Mouse (Mus musculus): ENCODE results near the gene Slc2a4. TPM values are rescaled to one million over a fixed set of nuclear protein-coding genes. Genes with fewer than 3 reads are reported as not detected.
A peak's percentile ranks its signal among the peaks of the same experiment; 100 is the strongest.
"Not testable (repeated sequence)": the region's sequence is repeated elsewhere in the genome, so short reads cannot be mapped to it uniquely, and the experiment has no call there.

Gene Slc2a4
- total RNA-seq, 2 experiments from 2014 or later, result 1.7 to 2.0 TPM

DNA sequence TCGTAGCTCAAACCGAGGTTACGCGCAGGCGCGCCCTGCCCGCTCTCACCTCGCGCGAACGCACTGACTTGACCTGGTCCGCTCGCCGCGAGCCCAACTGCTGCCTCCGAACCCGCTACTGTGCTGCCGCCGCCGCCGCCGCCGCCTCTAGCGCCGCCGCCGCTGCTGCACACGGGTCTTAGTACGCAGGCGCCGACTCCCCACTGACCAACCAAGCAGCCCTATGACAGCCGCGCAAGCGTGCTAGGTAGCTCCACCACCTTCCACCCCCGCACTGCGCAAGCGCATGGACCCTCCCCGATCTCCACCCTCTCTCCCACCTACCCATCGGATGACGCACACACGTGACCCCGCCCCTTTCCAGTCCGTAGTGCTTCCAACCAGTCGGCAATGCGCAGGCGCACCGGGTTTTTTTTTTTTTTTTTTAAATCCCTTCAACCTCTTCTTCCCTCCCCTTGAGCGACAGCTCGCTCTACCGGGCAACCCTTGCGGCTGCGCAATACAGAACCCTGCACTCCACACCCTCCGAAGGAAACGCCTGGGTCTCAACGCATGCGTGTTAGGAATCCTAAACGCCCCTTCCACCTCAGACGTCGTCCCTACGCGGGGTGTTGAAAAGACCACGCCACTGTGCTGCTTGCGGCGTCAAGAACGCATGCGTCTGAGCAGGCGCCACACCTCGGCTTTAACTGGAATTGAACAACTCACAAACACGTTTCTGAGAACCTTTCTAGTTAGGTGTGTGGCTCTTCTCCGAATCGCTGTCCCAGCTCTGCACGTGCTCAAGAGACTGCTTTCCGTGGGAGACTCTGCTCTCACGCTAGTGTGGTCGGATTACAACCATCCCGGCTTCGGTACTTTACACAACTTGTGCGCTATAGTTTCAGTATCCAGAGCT is 26.6 kb downstream of the Slc2a4 start, which contains the start of gene Eif5a:
Gene Eif5a, minus strand, starts transcription at position 845 of the 898 bp plus-strand sequence.
- peak; percentile 100 for DNase-seq (ENCODE audit: low spot score in 2 of 2)

DNA sequence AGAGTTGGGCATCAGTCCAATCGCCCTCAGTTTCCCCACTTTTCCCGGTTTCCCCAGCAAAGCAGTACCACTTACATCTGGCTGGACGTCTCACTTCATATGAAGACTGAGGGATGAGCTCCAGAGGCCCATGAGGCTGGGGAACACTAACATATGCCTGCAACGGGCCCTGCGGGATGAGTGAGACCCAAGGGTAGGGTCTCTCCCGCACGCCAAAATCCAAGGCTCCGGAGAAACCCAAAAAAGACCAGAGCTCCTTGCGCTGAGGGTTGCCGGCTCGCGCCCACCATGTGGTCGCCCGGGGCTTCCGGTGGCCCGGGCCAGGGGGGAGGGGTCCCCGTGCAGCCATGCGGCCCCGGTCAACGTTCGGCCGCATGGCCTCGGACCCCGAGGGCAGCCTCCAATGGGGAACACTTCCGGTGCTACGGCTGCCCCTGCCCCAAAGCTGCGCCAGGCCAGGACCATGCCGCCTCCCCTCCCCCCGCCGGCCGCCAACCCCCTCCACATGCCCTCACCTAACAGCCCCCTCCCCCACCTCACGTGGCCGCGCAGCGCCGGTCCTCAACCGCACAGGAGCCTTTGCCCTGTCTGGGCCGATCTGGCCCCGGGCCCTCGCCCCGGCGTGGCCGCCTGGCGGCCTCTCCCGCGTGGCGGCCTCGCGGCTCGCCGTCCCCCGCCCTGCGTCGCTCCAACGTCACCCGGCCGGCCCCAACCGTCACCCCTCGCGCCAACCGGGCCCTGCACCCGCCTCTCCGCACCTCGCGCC is 27.5 kb downstream of the Slc2a4 start:
- peak; percentile 39 to 62 for DNase-seq (ENCODE audit: low spot score in 2 of 2)

DNA sequence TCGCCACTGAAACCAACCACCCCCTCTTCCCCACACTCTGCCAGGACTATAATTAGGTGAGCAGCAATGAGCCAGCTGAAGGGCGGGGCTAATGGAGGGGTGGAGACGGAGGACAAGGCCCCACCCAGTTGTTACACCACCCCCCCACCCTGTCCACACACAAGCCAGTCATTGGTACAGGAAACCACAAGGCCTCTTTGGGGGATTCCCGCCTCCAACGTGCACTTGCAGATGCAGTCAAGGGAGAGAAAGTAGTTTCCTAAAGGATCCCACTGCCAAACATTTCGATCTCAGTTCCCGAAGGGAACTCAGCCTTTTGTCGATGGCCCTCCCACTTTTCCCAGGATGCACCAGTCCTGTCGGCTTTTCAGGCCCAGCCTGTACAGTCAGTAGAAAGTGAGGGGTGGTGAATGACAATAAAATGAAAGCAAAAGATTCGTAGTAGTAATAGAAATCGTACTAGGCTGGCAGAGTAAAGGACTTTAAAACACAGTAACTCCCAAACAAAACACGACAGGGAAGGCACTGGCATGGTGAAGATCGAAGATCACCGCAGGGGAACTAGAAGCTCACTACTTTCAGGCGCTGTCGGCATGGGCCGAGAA is 28.2 kb downstream of the Slc2a4 start:
- peak; percentile 51 to 61 for DNase-seq (ENCODE audit: low spot score in 2 of 2)

DNA sequence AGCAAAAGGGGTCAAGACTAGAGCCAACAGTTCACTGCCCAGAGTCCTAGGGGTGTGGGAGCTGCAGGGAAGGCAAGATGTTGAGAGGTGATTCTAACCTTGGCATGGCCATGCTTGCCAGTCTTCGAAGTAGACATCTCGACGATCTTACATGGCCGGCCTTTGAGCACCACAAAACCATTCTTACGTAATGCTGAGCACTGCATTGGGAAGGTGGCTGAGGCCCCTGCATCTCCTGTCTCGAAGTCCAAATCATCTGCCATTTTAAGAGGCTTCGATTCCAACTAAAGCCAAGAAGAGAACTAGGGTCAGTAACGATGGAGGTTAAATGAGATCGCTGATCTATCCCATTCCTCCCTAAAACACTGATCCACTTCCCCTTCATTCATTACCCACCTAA is 28.9 kb downstream of the Slc2a4 start:
- no peak for DNase-seq (ENCODE audit: low spot score in 2 of 2)

DNA sequence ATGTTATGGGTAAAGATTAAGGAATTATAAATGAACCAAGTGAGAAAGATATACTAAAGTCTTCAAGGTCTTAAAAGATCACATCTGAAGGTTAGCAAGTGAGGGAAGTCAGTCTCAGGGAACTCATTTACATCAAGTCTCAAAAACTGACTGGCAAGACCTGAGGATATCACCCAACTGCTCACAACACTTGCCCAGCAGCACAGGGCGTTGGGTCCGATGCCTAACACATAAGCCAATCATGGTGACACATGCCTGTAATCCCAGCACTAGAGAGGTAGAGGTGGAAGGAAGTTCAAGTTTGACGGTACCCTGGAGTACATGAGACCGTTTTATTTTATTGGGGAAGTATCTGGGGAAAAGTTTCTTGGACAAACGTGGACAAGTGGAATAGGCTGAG is 29.9 kb downstream of the Slc2a4 start:
- DNase-seq (ENCODE audit: low spot score in 2 of 2), result no peak

DNA sequence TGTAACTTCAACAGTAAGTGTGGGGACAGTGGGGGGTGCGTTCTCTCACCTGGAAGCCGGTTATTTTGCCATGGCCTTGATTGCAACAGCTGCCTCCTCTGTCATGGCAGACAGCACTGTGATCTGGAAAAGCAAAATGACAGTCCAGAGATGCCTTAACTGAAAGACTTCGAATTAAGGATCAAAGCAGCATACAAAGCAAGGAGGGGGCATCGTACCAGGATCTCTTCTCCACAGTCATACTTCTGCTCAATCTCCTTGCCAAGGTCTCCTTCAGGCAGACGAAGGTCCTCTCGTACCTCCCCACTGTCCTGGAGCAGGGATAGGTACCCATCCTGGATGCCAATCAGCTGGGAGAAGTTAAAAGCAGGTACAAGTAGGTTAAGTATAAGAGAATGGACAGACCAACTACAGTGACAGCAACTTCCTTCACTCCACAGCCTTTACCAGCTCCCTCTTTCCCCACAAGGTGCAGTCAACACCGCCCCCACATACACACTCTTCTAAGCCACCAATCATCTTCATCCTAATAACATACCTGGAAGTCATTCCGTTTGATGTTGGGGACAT is 30.5 kb downstream of the Slc2a4 start:
- DNase-seq (ENCODE audit: low spot score in 2 of 2), result no peak

DNA sequence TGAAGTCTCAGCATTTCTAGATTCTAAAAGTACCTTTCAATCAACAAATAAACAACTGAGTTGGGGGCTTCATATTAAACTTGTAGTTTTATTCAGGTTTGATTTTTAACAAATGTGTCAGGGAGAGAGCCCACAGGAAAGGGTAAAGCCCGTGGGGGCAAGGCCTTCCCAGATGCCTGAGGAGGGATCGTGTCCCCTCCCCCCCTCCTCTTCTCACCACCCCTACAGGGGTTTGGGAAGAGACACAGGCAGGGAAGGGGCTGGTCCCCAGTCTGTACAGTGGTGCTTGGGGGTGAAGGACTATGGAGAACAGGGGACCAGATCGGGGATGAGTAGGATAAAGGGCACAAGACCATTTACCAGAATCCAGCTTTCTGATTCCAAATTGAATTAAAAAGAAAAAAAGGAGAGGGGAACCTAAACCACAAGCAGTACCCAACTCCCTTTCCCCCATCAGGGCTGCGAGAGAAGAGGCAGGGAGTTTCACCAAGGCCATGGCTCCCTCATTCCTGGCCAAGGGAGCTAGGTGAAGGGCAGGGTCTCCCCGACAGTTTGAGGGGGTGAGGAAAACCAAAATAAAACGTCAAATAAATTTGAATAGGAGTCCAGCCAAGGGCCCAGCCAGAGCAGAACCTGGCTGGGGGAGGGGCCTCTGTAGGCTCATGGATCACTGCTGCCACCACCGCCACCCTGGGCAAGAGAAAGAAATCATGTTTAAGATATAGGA is 31.2 kb downstream of the Slc2a4 start:
- not testable (repeated sequence) for DNase-seq (ENCODE audit: low spot score in 2 of 2)

DNA sequence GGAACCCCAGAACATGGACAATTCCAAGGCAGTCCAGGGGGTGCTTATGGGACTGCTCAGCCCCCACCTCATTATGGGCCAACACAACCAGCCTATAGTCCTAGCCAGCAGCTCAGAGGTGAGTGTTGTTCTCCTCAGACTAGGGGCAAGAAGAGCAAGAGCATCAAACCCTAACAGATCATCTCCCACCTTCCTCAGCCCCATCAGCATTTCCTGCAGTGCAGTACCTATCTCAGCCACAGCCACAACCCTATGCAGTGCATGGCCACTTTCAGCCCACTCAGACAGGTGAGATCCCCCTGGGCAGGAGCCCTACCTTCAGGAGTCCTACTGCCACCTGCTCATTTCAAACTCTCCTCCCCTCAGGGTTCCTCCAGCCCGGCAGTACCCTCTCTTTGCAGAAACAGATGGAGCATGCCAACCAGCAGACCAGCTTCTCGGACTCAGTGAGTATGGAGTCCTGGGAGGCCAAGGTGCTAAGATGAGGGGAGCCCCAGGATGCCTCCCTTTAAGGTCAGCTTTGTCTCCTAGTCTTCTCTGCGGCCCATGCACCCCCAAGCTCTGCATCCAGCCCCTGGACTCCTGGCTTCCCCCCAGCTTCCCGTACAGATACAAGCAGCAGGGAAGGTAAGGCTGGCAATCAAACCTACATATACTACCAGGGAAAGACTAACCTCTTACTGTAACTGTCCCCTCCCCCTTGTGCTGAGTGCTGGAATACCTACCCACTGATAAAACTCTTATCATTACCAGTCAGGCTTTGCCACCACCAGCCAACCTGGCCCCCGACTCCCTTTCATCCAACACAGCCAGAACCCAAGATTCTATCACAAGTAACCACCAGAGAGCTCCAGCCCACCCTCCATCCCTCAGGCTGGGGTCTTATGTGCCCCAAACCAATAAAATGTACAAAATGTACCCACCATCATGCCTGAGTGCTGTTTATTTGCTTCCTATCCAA is 32.0 kb downstream of the Slc2a4 start:
- no peak for DNase-seq (ENCODE audit: low spot score in 2 of 2)

DNA sequence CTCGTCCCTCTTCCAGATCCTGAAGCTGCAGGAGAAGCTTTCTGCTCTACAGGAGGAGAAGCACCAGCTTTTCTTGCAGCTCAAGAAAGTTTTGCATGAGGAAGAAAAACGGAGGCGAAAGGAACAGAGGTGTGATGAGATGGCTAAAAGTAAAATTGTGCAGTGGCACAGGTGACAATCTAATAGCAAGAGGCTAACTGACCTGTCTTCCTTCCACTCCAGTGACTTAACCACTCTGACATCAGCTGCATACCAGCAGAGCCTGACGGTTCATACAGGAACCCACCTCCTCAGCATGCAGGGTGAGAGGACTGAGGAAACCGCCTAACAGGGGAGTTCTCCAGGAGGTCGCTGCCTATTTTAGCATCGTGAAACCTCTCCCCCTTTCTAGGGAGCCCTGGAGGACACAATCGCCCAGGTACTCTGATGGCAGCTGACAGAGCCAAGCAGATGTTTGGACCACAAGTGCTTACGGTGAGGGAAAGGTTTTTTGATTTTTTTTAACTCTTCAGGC is 33.0 kb downstream of the Slc2a4 start:
- DNase-seq (ENCODE audit: low spot score in 2 of 2), result no peak

DNA sequence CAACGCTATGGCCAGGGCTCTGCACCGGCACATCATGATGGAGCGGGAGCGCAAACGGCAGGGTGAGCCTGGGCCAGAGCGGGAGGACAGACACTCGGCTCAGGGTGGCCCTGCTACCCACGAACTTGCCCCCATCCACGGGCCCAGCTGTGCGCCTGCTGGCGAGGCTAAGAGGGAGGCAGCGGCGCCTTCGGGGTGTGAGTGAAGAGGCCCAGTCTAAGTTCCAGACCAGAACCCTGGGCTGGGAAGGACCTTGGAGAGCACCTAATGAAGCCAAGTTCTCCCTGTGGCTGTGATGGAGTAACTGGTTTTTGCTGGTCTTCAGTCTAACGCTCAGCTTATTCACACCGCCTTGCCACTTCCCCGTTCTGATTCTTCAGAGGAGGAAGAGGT is 33.6 kb downstream of the Slc2a4 start:
- no peak for DNase-seq (ENCODE audit: low spot score in 2 of 2)

DNA sequence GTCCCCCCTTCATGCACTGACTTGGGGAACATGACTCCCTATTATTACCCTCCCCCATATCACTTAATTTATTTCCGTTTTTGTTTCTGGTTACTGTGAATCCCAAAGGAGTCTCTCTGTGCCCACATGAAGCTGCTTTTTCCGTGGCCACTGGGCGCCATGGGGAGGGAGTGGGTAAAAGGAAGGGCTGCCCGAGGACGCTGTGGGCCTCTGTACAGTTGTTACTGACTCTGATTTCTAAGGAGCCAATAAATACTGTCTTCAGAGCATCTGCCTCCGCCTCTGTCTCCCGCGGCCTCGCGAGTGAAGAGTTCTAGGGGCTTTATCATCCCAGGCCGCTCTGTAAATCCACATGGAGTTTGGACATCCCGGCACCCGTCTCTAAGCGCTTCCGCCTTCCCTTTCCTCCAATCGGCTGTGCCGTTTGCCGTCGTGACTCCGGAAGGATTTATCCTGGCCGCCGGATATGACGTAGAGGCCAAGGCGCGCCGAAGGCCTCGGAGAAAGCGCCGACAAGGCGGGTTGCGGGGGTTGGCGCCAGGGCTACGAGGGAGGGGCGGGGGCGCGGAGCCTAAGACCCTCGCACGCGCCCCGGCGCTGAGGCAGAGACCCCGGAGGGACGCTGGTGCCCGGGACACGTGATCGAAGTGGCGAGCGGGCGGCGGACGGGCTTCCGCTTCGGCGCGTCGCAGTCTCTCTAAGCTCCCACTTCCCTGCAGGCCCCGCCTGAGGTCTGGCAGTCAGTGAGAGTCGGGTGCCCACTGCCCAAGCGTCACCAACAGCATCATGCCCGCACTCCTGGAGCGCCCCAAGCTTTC is 34.2 kb downstream of the Slc2a4 start, which contains the start of gene Gps2:
Gene Gps2, plus strand, starts transcription at position 335 of the 818 bp plus-strand sequence.
- DNase-seq (ENCODE audit: low spot score in 2 of 2), result peak; percentile 91 to 92

DNA sequence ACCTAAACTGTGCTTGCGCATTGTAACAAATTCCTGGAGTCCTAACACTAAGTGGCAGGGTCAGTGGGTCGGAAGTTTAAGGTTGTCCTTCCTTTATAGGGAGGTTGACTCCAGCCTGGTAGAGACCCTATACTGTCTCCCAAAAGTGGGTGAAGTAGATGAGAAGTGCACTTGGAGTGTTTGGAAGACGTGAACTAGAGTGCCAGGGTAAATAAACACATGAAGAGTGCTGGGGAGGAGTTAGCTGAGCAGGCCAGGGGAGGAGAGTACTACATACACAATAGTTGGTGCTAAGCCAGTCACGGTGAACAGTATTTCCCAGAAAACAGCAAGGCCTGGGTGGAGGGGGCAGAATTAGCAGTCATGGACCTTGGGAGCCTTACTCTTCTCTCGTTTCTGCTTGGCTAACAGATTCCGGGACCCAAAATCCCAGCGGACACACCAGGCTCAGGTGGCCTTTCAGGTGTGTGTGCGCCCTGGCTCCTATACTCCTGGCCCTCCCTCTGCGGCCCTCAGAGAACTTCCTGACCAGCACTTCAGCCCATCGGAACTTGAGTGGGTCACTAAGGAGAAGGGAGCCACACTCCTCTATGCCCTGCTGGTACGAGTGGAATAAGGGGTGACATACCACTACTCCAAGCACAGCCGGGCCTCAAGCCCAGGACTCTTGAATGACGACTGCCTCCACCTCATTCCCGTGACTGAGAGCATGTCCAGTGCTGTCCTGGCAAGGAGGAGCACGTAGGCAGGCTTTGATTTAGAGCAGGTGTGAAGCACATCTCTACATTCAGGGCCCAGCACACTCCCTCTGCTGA is 35.1 kb downstream of the Slc2a4 start:
- no peak for DNase-seq (ENCODE audit: low spot score in 2 of 2)

DNA sequence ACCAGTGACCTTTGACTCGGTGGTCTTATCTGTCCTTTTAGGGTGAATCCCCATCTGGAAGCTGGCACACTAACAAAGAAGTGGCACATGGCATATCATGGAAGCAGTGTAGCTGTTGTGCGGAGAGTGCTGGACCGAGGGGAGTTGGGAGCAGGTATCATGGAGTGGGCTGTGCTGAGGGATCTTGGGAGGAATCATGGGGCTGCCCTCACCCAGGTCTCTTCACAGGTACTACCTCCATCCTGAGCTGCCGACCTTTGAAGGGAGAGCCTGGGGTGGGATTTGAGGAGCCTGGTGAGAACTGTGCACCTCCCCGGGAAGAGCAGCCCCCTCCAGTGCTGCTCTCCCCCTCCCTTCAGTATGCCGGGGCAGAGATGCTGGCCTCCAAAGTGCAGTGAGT is 36.3 kb downstream of the Slc2a4 start:
- DNase-seq (ENCODE audit: low spot score in 2 of 2), result no peak

DNA sequence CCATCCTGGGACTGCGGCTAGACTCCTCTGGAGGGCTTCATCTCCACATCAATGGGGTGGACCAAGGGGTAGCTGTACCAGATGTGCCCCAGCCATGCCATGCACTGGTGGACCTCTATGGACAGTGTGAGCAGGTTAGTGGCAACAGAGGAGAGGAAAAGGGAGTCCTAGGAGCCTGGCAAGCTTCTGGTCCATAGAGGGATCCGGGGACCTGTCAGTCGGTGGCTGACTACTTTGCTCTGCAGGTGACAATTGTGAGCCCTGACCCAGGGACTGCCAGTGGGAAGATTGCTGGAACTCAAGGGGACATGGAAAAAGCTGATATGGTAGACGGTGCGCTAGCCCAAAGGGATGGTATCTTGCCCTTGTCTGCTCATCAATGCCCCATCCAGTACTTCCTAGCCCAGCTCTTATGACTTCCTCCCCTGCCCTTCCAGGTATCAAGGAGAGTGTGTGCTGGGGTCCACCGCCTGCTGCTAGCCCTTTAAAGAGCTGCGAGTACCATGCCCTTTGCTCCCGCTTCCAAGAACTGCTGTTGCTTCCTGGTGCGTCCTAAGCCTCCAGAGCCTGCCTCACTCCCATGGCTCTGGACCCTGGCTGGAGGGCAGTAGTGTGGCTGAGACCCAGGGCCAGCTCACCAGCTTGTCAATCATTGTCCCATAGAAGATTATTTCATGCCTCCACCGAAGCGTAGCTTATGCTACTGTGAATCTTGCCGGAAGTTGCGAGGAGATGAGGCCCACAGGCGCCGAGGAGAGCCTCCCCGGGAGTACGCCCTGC is 37.0 kb downstream of the Slc2a4 start:
- DNase-seq (ENCODE audit: low spot score in 2 of 2), result no peak

DNA sequence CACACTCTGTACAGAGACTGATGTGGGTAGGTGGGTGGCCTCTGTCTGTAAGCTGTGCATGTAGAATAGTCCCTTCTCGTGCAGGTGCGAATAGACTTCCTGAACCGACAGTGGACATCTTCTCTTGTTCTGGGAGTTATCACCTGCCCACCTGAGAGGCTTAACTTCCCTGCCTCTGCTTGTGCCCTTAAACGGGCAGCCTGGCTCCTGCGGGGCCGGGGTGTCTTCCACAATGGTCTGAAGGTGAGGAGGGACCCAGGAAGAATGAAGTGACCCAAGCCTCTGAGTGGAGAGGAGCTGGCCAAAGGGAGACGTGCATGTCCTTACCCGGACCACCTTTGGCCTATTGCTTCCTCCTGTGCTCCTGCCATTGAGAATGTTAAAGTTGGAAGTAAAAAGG is 37.8 kb downstream of the Slc2a4 start:
- no peak for DNase-seq (ENCODE audit: low spot score in 2 of 2)

DNA sequence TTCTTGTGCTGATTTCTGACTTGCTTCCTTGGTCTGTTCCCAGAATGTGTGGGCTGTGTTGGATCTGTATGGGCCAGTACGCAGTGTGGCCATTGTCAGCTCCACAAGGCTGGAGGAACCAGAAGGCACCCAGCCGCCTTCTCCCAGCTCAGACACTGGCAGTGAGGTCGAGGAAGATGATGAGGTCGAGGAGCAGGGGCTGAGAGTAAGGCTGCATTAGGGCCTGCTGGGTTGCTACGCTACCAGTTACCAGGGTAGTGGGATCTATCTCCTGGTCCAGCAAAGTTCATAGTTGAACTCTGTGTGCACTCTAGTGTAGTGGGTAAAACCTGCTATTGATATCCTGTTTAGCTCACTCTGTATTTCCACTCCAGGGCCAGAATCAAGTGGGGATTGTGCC is 38.8 kb downstream of the Slc2a4 start:
- DNase-seq (ENCODE audit: low spot score in 2 of 2), result no peak

DNA sequence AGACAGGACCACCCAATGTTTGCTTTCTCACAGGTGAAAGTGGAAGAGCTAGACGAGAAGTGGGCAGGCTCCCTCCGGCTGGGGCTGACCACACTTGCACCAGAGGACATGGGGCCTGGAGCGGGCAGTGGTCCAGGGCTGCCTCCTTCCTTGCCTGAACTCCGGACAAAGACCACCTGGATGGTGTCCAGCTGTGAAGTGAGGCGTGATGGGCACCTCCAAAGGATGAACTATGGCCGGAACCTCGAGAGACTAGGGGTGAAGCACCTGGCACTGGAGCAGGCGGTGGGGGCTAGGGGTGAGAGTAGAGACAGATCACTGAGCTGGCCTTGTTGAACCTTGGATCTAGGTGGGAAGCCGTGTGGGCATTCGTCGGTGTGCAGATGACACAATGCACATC is 39.3 kb downstream of the Slc2a4 start:
- no peak for DNase-seq (ENCODE audit: low spot score in 2 of 2)

All from layer of hippocampus, postnatal 10 days (tissue).